Mouse (Mus musculus) limb, embryonic 11.5 days (tissue): ENCODE measurements around the gene Nf1. TPM values are rescaled to one million over a fixed set of nuclear protein-coding genes. Genes with fewer than 3 reads are reported as not detected.

Experiments
- ATAC-seq: fragments of 200-750 bp; cut with Nextera tagmentation; 2 replicates; pipeline ENCODE4 v1.8.0; 2017; ENCODE audit warnings: low read depth; ENCODE audit not compliant: insufficient number of reproducible peaks, low FRiP score, low TSS enrichment
- DNase-seq: peaks from one replicate; pipeline ENCODE4 v3.0.0-alpha.2; 2015; ENCODE audit warnings: low spot score
- H3K27ac ChIP-seq: fragments of 300-500 bp; sonication (generic); replicated peaks from 2 replicates; pipeline ENCODE4 v1.5.1; 2014; ENCODE audit warnings: low read depth, mild to moderate bottlenecking, low read length
- H3K27me3 ChIP-seq: fragments of 300-500 bp; sonication (generic); 2 replicates; pipeline ENCODE4 v1.6.1; 2014; ENCODE audit warnings: mild to moderate bottlenecking, low read length, mixed read lengths; ENCODE audit not compliant: control insufficient read depth, insufficient read depth
- H3K36me3 ChIP-seq: fragments of 300-500 bp; sonication (generic); 2 replicates; pipeline ENCODE4 v1.6.1; 2014; ENCODE audit warnings: mild to moderate bottlenecking, low read length, moderate library complexity, mixed read lengths; ENCODE audit not compliant: control insufficient read depth, insufficient read depth
- H3K4me1 ChIP-seq: fragments of 300-500 bp; sonication (generic); 2 replicates; pipeline ENCODE4 v1.6.1; 2014; ENCODE audit warnings: low read length, mixed read lengths; ENCODE audit not compliant: control insufficient read depth, insufficient read depth
- H3K4me2 ChIP-seq: fragments of 300-500 bp; sonication (generic); 2 replicates; pipeline ENCODE4 v1.6.1; 2014; ENCODE audit warnings: low read depth, mild to moderate bottlenecking, moderate library complexity; ENCODE audit not compliant: severe bottlenecking
- H3K4me3 ChIP-seq: fragments of 300-500 bp; sonication (generic); 2 replicates; pipeline ENCODE4 v1.5.1; 2014; ENCODE audit warnings: low read depth, low read length
- H3K9ac ChIP-seq: fragments of 300-500 bp; sonication (generic); 2 replicates; pipeline ENCODE4 v1.6.1; 2014; ENCODE audit warnings: mild to moderate bottlenecking, low read length
- H3K9me3 ChIP-seq: fragments of 300-500 bp; sonication (generic); 2 replicates; pipeline ENCODE4 v1.6.1; 2016; ENCODE audit warnings: low read length; ENCODE audit not compliant: control insufficient read depth
- WGBS: fragments of 180-500 bp; shearing (Covaris S2); extraction: QIAGEN DNeasy Blood & Tissue Kit; methylation state at CpG from one replicate; pipeline ENCODE4 v1.1.7; 2014; 5-methylcytosine and 5-hydroxymethylcytosine counted together
- polyA plus RNA-seq: library from polyadenylated mRNA; unstranded; fragments of >200 nt; fragmentation: Nextera tagmentation; extraction: Ambion mirVana; gene quantifications from 2 replicates; pipeline ENCODE4 v1.2.1, GENCODE M21; 2014

The Nf1 gene
- polyA plus RNA-seq, 1 experiment from 2014 or later, result 9.9 TPM

DNA sequence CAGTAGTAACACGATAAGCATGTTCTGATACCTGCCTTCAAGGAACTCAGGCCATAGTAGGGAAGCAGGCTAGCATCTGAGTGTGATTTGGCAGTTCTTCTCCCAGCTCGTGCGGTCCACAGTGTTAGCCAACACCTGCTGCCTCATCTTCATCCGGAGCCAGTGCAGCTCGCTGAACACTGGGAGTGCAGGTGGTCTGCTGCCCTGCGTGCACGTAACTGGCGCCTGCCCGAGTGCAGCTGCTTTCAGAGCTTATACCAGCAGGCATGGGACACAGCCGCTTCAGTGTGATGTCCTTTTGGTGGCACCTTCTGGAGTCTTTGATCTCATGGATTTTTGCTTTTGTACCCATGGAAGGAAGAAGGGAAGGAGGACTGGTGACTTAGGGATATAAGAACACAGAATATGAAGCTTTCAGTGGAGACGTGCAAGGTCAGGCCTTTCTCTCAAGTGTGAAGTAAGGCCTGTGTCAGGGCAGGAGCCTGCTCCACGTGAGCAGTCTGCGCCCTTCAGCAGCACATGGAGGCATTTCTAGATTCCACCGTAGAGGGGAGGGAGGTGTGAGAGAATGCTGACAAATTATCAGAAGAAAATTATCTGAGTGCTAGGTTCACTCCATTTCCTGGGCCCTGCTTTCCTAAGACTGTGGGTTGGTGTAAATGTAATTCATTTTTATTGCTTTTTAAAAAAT, 236.0 kb downstream of the Nf1 start:
- no peak for DNase-seq
- Histone ChIP-seq H3K9ac (no peak overlapping the region), H3K27me3 (no peaks in the 10 kb centered on the region), H3K36me3 (peaks cover 11% of the 10 kb centered on the region; the same call in 1 of the 2 replicates), H3K4me1 (no peaks in the 10 kb centered on the region), H3K27ac (no peak overlapping the region), H3K4me3 (no peak overlapping the region), H3K4me2 (no peak overlapping the region), H3K9me3 (no peaks in the 10 kb centered on the region)
- ATAC-seq, result no peak
- 90% methylated on average over 14 of the region's 14 CpGs for WGBS

DNA sequence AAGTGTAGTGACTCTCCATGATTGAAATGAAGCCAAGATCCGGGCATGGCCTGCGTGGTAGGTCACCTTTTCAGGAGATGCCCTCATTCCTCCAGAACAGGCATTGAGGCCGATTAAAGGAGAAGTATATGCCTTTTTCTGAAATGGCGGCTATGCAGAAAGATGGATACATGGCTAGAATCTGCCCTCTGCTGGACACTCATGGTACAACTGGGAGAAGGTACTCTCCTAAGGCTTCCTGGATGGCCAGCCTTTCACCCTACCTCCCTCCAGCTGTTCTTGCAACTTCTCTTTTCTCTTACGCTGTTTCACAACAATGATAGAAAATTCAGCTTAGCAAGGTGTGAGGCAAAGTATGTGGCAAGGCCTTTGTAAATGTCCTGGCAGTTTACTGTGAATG, 238.2 kb downstream of the Nf1 start:
- Histone ChIP-seq H3K9ac (no peak overlapping the region), H3K27me3 (no peaks in the 10 kb centered on the region), H3K4me2 (no peak overlapping the region), H3K4me1 (no peaks in the 10 kb centered on the region), H3K36me3 (peaks cover 7% of the 10 kb centered on the region; the same call in 1 of the 2 replicates), H3K9me3 (no peaks in the 10 kb centered on the region), H3K27ac (no peak overlapping the region), H3K4me3 (no peak overlapping the region)
- 56% methylated on average over 5 of the region's 5 CpGs for WGBS
- ATAC-seq, result no peak
- DNase-seq, result peak; percentile 77

DNA sequence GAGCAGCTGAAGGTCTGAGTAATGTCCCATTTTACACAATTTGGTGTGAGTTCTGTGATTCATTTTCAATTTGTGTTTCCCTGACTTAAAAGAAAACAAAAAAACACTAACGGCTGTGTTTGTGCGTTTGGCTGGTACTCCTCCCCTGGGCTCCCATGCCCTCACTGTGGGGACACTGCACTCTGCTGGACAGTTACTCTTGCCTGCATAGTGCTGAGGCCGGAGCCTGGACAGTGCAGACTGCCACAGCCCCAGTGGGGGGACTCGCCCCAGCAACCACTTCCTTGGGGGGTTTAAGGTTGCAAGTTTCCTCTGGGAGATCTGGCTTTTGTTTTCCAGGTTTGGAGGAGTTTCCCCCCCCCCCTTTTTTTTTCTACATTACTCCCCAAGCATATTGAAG, 241.2 kb downstream of the Nf1 start:
- Histone ChIP-seq H3K4me2 (no peak overlapping the region), H3K36me3 (peaks cover 5% of the 10 kb centered on the region; the same call in 1 of the 2 replicates), H3K9ac (no peak overlapping the region), H3K4me1 (no peaks in the 10 kb centered on the region), H3K9me3 (no peaks in the 10 kb centered on the region), H3K4me3 (no peak overlapping the region), H3K27ac (no peak overlapping the region), H3K27me3 (no peaks in the 10 kb centered on the region)
- ATAC-seq (no peak), DNase-seq (no peak)
- WGBS, result 70% methylated on average over 4 of the region's 4 CpGs

- Histone ChIP-seq H3K4me1 (no peaks in the 10 kb centered on the region), H3K27ac (no peak overlapping the region), H3K4me3 (no peak overlapping the region), H3K9ac (no peak overlapping the region), H3K36me3 (peaks cover 5% of the 10 kb centered on the region; the same call in 1 of the 2 replicates), H3K9me3 (no peaks in the 10 kb centered on the region), H3K27me3 (no peaks in the 10 kb centered on the region), H3K4me2 (no peak overlapping the region)
- WGBS, result 92% methylated on average over 6 of the region's 6 CpGs
- no peak for ATAC-seq
- DNase-seq, result no peak
Measured at GRCm38 (mm10) chr11:79581257-79581656, 241.8 kb downstream of the Nf1 start.

GRCm38 (mm10) chr11:79584191-79584590, 244.7 kb downstream of the Nf1 start:
- peak; percentile 82 for DNase-seq
- Histone ChIP-seq H3K36me3 (no peaks in the 10 kb centered on the region), H3K9me3 (no peaks in the 10 kb centered on the region), H3K9ac (no peak overlapping the region), H3K4me2 (no peak overlapping the region), H3K4me3 (no peak overlapping the region), H3K27ac (no peak overlapping the region), H3K27me3 (peaks cover 2% of the 10 kb centered on the region; the same call in 1 of the 2 replicates), H3K4me1 (no peaks in the 10 kb centered on the region)
- 0 out of 2 replicates have a peak, but pooled peaks have one; percentile 57 for ATAC-seq
- 16% methylated on average over 5 of the region's 5 CpGs for WGBS

GRCm38 (mm10) chr11:79589317-79590075, 250.0 kb downstream of the Nf1 start:
- WGBS, result 51% methylated on average over 14 of the region's 14 CpGs
- H3K4me3 ChIP-seq, result no peak overlapping the region
- ATAC-seq (no peak), DNase-seq (peak; percentile 49)
- no peak overlapping the region for H3K27ac ChIP-seq
- H3K4me1 ChIP-seq, result 0 out of 2 replicates have a peak, but pooled peaks cover 5% of the 10 kb centered on the region
- no peak overlapping the region for H3K9ac ChIP-seq
- no peaks in the 10 kb centered on the region for H3K36me3 ChIP-seq
- H3K27me3 ChIP-seq, result peaks cover 38% of the 10 kb centered on the region
- no peaks in the 10 kb centered on the region for H3K9me3 ChIP-seq
- H3K4me2 ChIP-seq, result no peak overlapping the region

DNA sequence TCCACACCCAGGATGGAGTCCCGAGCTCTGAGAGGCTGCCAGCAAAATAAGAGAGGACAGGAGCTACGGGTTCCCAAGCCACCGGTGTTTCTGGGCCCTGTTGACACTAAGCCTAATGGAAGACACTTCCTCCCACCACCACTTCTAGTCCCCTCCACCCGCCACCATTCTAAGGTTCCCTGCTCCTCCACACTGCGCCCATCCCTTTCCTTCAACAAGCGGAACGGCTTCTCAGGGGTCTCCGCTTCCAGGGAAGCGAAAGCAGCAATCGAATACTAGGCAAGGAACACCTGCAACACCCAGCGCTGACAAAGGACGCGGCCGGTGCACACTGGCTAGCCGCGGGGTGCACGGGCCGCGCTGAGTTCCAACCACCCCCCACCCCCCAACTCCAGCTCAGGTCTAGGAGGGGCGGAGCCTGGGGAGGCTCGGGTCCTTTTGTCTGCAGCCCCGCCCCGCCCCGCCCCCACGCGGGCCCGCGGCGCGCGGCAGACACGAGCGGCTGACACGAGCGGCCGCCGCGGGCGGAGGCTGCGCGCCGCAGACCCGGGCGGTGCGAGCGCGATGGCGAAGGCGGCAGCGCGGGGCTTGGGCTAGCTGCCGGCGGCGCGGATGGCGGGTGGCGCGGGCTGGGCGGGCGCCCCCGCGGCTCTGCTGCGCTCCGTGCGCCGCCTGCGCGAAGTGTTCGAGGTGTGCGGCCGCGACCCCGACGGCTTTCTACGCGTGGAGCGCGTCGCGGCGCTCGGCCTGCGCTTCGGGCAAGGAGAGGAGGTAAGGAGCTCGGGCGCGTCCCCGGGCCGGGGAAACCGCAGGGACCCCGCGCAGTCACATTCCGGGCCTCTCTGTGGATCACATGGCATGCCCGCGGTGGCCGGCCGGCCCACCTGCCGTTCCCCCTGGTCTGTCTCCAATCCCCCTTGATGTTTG, 251.4 kb downstream of the Nf1 start, which contains the start of gene Rab11fip4:
Gene Rab11fip4, plus strand, starts transcription at position 549 of the 927 bp plus-strand sequence.
- Histone ChIP-seq H3K27ac (no peak within 1 kb of the TSS), H3K4me2 (peak within 1 kb of the TSS; percentile 93), H3K9me3 (no peaks in the 10 kb centered on the region), H3K36me3 (no peaks in the 10 kb centered on the region), H3K4me1 (0 out of 2 replicates have a peak, but pooled peaks cover 5% of the 10 kb centered on the region), H3K9ac (peak within 1 kb of the TSS; percentile 64), H3K27me3 (peaks cover 38% of the 10 kb centered on the region), H3K4me3 (peak within 1 kb of the TSS; percentile 49)
- ATAC-seq (0 out of 2 replicates have a peak, but pooled peaks have one; percentile 42), DNase-seq (peak; percentile 64)
- under 1% methylated on average over 76 of the region's 98 CpGs for WGBS

DNA sequence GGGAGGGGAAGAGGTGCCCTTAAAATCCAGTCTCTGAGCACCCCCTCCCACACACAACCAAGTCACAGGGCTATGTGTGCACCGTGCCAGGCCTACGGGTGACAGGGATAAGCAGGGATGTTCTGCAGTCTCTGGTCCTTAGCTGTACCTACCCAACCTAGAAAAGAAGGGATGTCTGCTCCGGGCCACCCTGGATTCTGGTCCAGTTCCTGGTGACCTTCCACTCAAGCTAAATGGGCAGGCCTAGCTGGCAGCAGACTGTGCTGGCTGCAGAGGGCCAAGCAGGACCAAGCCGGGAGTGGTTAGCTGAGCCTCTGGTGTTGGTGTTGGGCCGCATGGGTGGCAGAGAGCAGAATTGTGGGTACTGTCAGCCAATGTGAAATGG, 252.1 kb downstream of the Nf1 start:
- WGBS, result 41% methylated on average over 5 of the region's 5 CpGs
- ATAC-seq, result no peak
- DNase-seq, result no peak

More for the DNA sequence above, 252.1 kb downstream of the Nf1 start:
- Histone ChIP-seq H3K4me1 (0 out of 2 replicates have a peak, but pooled peaks cover 5% of the 10 kb centered on the region), H3K4me3 (peak overlapping the region; percentile 49), H3K9me3 (no peaks in the 10 kb centered on the region), H3K27me3 (peaks cover 38% of the 10 kb centered on the region), H3K9ac (peak overlapping the region; percentile 64; the same call in 1 of the 2 replicates), H3K4me2 (peak overlapping the region; percentile 93), H3K36me3 (no peaks in the 10 kb centered on the region), H3K27ac (no peak overlapping the region)
